Mouse (Mus musculus): ENCODE measurements around the gene Btbd35f29.
"Not testable (repeated sequence)": the region's sequence is repeated elsewhere in the genome, so short reads cannot be mapped to it uniquely, and the experiment has no call there.

Gene Btbd35f29

GRCm38 (mm10) chrX:31117374-31117773 is at the start of gene Btbd35f29:
Btbd35f29 (plus strand) TSS chrX:31117674.
- in situ Hi-C loops (cut with MboI; ENCODE audit: low pct_unique_long_range_greater_than_20kb in 1 of 2, low sequenced_read_pairs in 2 of 2, unreplicated experiment in 1 of 2): not testable (repeated sequence)

GRCm38 (mm10) chrX:31141416-31141815 is 23.9 kb downstream of the Btbd35f29 start:
- in situ Hi-C loops (cut with MboI; ENCODE audit: low pct_unique_long_range_greater_than_20kb in 1 of 2, low sequenced_read_pairs in 2 of 2, unreplicated experiment in 1 of 2): not testable (repeated sequence)

- in situ Hi-C loops (cut with MboI; ENCODE audit: low pct_unique_long_range_greater_than_20kb in 1 of 2, low sequenced_read_pairs in 2 of 2, unreplicated experiment in 1 of 2): not testable (repeated sequence)
These were observed 27.7 kb downstream of the Btbd35f29 start for GRCm38 (mm10) chrX:31145144-31145543.

DNA sequence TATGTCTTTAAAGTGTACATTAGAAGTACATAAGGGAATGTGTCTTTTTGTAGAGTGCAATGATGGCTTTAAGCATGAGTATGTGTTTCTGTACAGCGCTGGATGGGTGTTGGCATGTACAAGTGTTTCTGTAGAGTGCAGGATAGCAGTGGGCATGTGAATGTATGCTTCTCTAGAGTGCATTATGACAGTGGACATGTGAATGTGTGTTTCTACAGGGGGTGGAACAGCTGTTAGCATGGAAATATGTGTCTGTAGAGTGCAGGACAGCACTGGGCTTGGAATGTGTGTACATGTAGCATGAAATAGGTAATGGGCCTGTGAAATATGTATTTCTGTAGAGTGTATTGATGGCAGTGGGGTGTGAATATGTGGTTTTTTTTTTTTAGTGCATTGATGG is 28.4 kb downstream of the Btbd35f29 start:
- in situ Hi-C loops (cut with MboI; ENCODE audit: low pct_unique_long_range_greater_than_20kb in 1 of 2, low sequenced_read_pairs in 2 of 2, unreplicated experiment in 1 of 2): not testable (repeated sequence)

DNA sequence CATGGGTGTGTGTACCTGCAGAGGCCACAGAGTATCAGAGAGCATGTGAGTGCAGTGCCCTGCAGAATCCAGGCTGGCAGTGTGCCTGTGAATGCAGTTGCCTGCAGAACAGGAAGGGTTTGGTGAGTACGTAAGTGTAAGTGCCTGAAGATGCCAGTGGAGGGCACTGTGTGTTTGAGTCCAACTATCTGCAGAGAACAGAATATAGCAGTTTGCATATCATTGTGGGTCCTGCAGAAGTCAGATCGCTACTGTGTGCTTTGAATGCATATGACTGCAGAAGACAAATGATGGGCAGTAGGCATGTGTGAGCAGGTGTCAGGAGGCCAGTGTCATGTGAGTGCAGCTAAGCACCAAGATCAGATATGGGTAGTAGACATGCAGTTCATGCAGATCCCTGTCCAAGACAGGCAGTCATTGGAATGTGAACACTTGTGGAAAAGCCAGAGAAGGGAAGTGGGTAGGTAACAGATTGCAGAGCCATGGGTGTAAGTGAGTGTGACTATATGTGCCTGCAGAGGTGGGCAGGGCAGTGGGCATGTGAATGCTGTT is 41.1 kb downstream of the Btbd35f29 start:
- in situ Hi-C loops (cut with MboI; ENCODE audit: low pct_unique_long_range_greater_than_20kb in 1 of 2, low sequenced_read_pairs in 2 of 2, unreplicated experiment in 1 of 2): not testable (repeated sequence)

DNA sequence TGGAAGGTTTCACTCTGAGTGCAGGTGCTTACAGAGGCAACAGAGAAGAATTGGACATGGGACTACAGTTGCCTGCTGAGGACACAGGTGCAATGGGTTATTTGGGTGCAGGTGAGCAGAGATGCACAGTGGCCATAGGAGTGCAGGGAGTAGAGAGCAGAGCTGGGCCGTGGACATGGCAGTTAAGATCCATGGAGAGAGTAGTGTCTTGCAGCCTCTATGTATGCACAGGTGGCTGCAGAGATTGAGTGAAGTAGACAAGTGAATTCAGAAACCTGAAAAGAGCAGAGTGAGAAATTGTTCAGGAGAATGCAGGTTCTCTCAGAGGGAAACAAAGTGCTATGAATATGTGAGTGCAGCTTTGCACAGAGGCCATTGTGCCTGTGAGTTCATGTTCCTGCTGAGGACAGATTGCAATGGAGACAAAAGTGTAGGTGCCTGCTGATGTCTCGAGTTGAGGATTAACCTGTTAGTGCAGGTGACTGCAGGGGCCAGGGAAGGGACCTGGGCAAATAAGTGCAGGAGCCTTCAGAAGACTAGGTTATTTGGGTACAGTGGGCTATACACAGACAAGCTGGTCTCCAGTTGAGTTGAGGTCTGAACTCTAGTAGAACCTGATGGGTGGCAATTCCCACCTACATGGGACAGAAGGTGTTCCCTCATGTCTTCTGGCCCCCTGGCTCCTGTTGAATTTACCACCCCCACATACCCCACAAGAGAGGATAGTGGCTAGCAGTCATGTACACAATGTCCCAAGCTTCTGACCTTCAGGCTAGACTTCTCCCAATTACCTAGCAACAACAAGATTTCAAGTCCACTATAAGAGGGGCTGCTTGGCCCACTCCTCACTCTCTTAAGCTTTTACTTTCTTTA is 42.2 kb downstream of the Btbd35f29 start:
- in situ Hi-C loops (cut with MboI; ENCODE audit: low pct_unique_long_range_greater_than_20kb in 1 of 2, low sequenced_read_pairs in 2 of 2, unreplicated experiment in 1 of 2): not testable (repeated sequence)

DNA sequence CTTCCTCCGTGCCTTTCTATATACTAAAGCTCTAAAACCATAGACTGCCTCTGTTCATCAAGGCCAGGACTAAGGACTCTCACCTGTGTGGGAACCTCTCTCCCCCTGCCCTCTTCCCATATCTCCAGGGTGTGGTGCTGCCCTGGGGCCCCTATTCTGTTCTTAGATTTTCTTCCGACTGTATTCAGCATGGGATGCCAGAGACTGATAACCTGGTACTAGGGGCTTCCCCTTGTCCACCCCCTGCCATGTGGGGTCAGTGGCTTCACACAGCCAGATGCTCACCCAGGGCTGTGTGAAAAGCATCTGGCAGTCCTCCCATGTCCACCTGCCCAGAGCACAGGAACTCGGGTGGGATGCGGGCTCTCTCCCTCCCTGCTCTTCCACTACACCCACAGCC is 43.1 kb downstream of the Btbd35f29 start:
- in situ Hi-C loops (cut with MboI; ENCODE audit: low pct_unique_long_range_greater_than_20kb in 1 of 2, low sequenced_read_pairs in 2 of 2, unreplicated experiment in 1 of 2): not testable (repeated sequence)

DNA sequence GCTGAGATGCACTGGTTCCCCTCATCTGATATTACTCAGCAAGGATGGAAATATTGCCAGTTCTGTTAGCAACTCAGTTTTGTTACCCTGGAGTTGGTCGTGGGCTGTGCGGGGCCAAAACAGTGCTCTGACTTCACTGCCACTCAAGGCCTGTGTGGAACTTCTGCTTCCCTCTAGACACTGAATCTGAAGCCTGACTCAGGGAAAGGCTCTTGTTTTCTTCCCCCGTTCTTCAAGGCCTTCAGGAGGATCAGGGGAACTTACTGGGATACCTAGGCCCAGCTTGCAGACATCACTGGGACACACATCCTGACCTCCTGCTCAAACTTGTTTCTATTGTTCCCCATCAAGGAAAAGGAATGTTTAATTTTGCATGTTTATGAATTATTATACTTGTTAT is 45.2 kb downstream of the Btbd35f29 start:
- in situ Hi-C loops (cut with MboI; ENCODE audit: low pct_unique_long_range_greater_than_20kb in 1 of 2, low sequenced_read_pairs in 2 of 2, unreplicated experiment in 1 of 2): not testable (repeated sequence)

GRCm38 (mm10) chrX:31165193-31165592 is 47.7 kb downstream of the Btbd35f29 start:
- in situ Hi-C loops (cut with MboI; ENCODE audit: low pct_unique_long_range_greater_than_20kb in 1 of 2, low sequenced_read_pairs in 2 of 2, unreplicated experiment in 1 of 2): not testable (repeated sequence)

All from mouse embryonic stem cell (cell line).